Mouse (Mus musculus): ENCODE measurements around the gene St3gal3.

DNA sequence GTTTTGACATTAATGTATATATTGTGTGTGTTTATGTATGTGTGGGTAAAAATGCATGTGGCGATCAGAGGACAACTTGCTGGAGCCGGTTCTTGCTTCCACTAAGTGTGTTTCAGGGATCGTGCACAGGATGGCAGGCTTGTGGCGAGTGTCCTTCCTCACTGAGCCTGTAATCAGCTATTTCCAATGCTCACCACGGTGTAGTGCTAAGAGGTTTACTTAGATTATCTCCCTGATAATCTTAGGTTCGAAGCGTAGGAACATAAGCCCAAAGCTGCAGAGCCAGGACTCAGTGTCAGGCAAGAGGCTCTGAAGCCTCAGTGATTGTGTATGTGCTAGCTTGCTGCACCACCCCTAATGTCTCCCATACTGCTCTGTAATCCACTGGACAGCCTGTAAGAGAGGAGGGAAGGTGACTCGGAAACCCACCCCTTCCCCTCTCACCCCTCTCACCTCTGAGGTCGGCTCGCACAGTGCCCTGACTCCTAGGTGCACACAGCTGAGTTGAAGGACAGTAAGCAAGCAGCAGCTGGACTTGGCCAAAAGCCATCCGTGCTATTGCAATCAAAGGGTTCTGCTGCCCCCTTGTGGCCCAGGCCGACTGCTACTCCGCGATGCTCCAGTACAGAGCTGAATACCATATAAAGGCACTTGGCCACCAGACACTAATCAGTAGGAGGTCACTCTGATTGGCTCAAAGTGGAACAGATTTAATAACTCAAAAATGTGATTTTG is 51.3 kb downstream of the St3gal3 start:
- TF ChIP-seq POLR2A (IDR thresholded peaks at IDR 0.05; ENCODE audit: low read depth, low read length) = no peak
- TF ChIP-seq CTCF (IDR thresholded peaks at IDR 0.05; ENCODE audit: extremely low read depth, insufficient read length, insufficient replicate concordance, low read depth, low read length) = peak; percentile 97
